Mouse (Mus musculus): ENCODE measurements around the gene Rpf1.

Rpf1 gene

GRCm38 (mm10) chr3:146500003-146500809, 21.0 kb downstream of the Rpf1 start:
- no peak for DNase-seq (ENCODE audit: low read depth, low spot score)

GRCm38 (mm10) chr3:146499431-146500002, 21.7 kb downstream of the Rpf1 start, which contains the start of the genes Spata1 and Gng5:
Gene Spata1 (minus strand): TSS chr3:146499753.
Gene Gng5 (plus strand): TSS chr3:146499807.
- DNase-seq (ENCODE audit: low read depth, low spot score): no peak

GRCm38 (mm10) chr3:146498989-146499388, 22.2 kb downstream of the Rpf1 start:
- DNase-seq (ENCODE audit: low read depth, low spot score): no peak

GRCm38 (mm10) chr3:146494941-146495340, 26.3 kb downstream of the Rpf1 start:
- DNase-seq (ENCODE audit: low read depth, low spot score): no peak

GRCm38 (mm10) chr3:146486464-146486863, 34.8 kb downstream of the Rpf1 start:
- no peak for DNase-seq (ENCODE audit: low read depth, low spot score)

GRCm38 (mm10) chr3:146482044-146482443, 39.2 kb downstream of the Rpf1 start:
- no peak for DNase-seq (ENCODE audit: low read depth, low spot score)

GRCm38 (mm10) chr3:146474428-146474827, 46.8 kb downstream of the Rpf1 start:
- no peak for DNase-seq (ENCODE audit: low read depth, low spot score)

- DNase-seq (ENCODE audit: low read depth, low spot score): no peak
Observed at GRCm38 (mm10) chr3:146473741-146474140, 47.5 kb downstream of the Rpf1 start.

- DNase-seq (ENCODE audit: low read depth, low spot score): no peak
Observed at GRCm38 (mm10) chr3:146472657-146473056, 48.6 kb downstream of the Rpf1 start.

- no peak for DNase-seq (ENCODE audit: low read depth, low spot score)
Observed at GRCm38 (mm10) chr3:146469226-146469625, 52.0 kb downstream of the Rpf1 start.

- no peak for DNase-seq (ENCODE audit: low read depth, low spot score)
Observed at GRCm38 (mm10) chr3:146462939-146463338, 58.3 kb downstream of the Rpf1 start.
